Mouse (Mus musculus): ENCODE data around the gene Map3k12. TPM values are rescaled to one million over a fixed set of nuclear protein-coding genes. Genes with fewer than 3 reads are reported as not detected.

Gene Map3k12
- 10 to 100 TPM; 93.0 to 95.6 TPM for total RNA-seq (2021)

GRCm38 (mm10) chr15:102516728-102517404, at the start of gene Map3k12:
TSS of gene Map3k12 (minus strand) at chr15:102517064.
- intact Hi-C loops (cut with DNase I), result no loop called here

GRCm38 (mm10) chr15:102563681-102564080, 46.8 kb upstream of the Map3k12 start:
- intact Hi-C loops (cut with DNase I), result no loop called here
- no peak for DNase-seq (ENCODE audit: extremely low spot score in 1 of 2, low spot score in 2 of 2)

More at GRCm38 (mm10) chr15:102516728-102517404, at the start of gene Map3k12:
- DNase-seq (ENCODE audit: extremely low spot score in 1 of 2, low spot score in 2 of 2), result peak; percentile 69 to 88

GRCm38 (mm10) chr15:102563061-102563460, 46.2 kb upstream of the Map3k12 start:
- intact Hi-C loops (cut with DNase I), result no loop called here

DNA sequence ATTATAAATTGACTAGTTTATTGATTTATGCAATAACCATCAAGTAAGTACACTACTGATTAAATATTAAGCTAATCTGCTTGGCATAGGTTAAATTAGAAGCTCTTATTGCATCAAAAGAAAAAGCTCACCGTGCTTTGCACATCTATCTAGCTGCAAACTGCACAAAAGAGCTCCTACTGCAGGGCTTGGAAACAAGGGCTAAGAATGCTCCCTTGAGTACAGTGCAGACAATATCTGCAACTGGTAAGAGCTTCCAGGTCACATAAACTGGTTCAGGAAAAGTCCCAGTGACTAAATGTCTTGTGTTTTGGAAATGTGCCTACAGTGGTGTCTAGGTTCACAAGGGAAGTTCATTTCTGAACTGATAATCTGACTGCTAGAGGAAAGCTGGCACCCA, 45.6 kb upstream of the Map3k12 start:
- intact Hi-C loops (cut with DNase I), result no loop called here
- DNase-seq (ENCODE audit: extremely low spot score in 1 of 2, low spot score in 2 of 2), result no peak

More at GRCm38 (mm10) chr15:102563061-102563460, 46.2 kb upstream of the Map3k12 start:
- DNase-seq (ENCODE audit: extremely low spot score in 1 of 2, low spot score in 2 of 2), result no peak

- no peak for DNase-seq (ENCODE audit: extremely low spot score in 1 of 2, low spot score in 2 of 2)
- intact Hi-C loops (cut with DNase I), result no loop called here
Measured at GRCm38 (mm10) chr15:102557580-102557979, 40.7 kb upstream of the Map3k12 start.

GRCm38 (mm10) chr15:102555581-102555980, 38.7 kb upstream of the Map3k12 start:
- no peak for DNase-seq (ENCODE audit: extremely low spot score in 1 of 2, low spot score in 2 of 2)
- intact Hi-C loops (cut with DNase I), result no loop called here

GRCm38 (mm10) chr15:102552599-102552998, 35.7 kb upstream of the Map3k12 start:
- intact Hi-C loops (cut with DNase I), result no loop called here
- no peak for DNase-seq (ENCODE audit: extremely low spot score in 1 of 2, low spot score in 2 of 2)

DNA sequence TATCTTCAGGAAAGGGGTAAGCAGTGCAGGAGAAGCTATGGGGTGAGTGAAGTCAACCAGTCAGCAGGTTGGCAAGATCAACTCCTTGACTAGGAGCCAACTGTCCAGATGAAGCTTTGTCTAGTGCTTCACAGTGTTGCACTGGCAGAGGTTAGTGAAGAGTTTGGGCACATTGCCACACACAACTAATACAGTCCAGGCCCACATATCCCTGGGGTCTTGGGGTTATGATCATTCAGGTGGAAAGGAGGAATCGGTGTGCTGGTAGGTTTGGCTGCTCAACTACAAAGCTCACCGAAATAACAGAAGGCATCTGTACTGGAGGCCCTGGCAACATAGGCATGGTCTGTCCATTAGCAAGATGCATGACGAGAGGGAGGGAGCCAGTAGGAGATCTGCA, 30.6 kb upstream of the Map3k12 start:
- DNase-seq (ENCODE audit: extremely low spot score in 1 of 2, low spot score in 2 of 2), result no peak
- intact Hi-C loops (cut with DNase I), result loop anchor here (10.0 kb wide), 1 partner anchor 117 kb away; no protein-coding TSS in a partner anchor

- intact Hi-C loops (cut with DNase I), result loop anchor here (10.0 kb wide), 1 partner anchor 118 kb away; no protein-coding TSS in a partner anchor
- DNase-seq (ENCODE audit: extremely low spot score in 1 of 2, low spot score in 2 of 2), result peak; percentile 77 to 85
Measured at GRCm38 (mm10) chr15:102546677-102547427, 30.0 kb upstream of the Map3k12 start.

GRCm38 (mm10) chr15:102546246-102546645, 29.4 kb upstream of the Map3k12 start:
- intact Hi-C loops (cut with DNase I), result loop anchor here (10.0 kb wide), 1 partner anchor 119 kb away; no protein-coding TSS in a partner anchor

DNA sequence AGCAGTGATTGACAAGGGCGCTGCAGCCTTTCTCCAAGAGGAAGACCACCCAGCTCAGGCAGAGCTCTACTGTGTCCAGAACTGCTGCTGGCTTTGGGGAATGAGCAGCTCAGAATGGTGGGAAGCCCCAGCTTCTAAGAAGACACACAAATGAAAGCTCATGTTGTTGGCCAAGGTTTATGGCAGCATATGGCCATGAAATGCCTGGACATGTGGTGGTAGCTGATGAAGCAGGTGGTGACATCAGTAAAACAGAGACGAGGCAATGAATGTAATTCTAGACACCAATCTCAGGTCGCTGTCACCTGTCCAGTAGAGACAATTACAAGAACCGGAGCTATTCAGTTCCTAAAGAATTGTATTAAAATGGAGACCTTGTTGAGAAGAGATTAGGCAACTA, 27.9 kb upstream of the Map3k12 start:
- intact Hi-C loops (cut with DNase I), result loop anchor here (10.0 kb wide), 1 partner anchor 120 kb away; no protein-coding TSS in a partner anchor
- no peak for DNase-seq (ENCODE audit: extremely low spot score in 1 of 2, low spot score in 2 of 2)

More at GRCm38 (mm10) chr15:102546246-102546645, 29.4 kb upstream of the Map3k12 start:
- DNase-seq (ENCODE audit: extremely low spot score in 1 of 2, low spot score in 2 of 2), result no peak

DNA sequence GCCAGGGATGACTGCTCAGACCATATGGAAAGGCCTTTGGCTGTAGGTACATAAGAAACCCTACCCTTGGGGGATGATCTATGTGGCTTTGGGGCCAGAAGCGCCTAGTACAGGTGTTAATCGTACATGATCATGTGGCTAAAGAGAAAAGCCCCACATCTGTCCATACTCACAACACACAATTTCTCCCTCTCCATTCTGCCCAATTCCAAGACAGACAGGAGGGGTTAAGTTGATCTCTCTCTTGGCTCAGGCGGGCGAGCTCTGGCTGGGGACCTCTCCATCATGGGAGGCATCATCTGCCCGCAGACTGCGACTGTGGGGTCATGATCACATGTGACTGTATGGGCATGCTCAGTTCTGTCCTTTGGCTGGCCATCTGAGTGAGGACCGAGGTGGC, 17.1 kb upstream of the Map3k12 start:
- intact Hi-C loops (cut with DNase I), result no loop called here
- no peak for DNase-seq (ENCODE audit: extremely low spot score in 1 of 2, low spot score in 2 of 2)

GRCm38 (mm10) chr15:102532106-102532900, 15.4 kb upstream of the Map3k12 start:
- intact Hi-C loops (cut with DNase I), result no loop called here
- no peak for DNase-seq (ENCODE audit: extremely low spot score in 1 of 2, low spot score in 2 of 2)

- DNase-seq (ENCODE audit: extremely low spot score in 1 of 2, low spot score in 2 of 2), result no peak
- intact Hi-C loops (cut with DNase I), result no loop called here
Measured at GRCm38 (mm10) chr15:102531586-102531985, 14.7 kb upstream of the Map3k12 start.

DNA sequence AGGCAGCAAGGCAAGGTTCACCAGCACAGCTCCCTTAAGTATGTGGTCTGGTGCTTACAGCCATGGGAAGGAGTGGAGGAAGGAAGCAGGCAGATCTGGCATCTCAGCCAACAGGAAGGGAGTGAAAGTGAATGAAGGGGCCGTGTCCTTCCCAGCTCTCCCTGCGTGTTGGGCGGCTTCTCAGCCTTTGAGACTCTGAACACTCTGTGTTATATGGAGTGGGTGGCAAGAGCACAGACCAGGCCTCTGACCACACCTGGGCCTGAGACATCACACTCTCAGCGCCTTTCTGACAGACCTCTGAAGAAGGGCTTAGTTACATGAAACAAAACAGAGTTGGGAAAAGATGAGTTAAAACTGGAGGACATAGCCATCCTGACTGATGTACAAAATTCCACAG, 13.7 kb upstream of the Map3k12 start:
- intact Hi-C loops (cut with DNase I), result no loop called here

GRCm38 (mm10) chr15:102528396-102528795, 11.5 kb upstream of the Map3k12 start:
- intact Hi-C loops (cut with DNase I), result no loop called here

More for the DNA sequence above, 13.7 kb upstream of the Map3k12 start:
- no peak for DNase-seq (ENCODE audit: extremely low spot score in 1 of 2, low spot score in 2 of 2)

GRCm38 (mm10) chr15:102527936-102528335, 11.1 kb upstream of the Map3k12 start:
- intact Hi-C loops (cut with DNase I), result no loop called here
- DNase-seq (ENCODE audit: extremely low spot score in 1 of 2, low spot score in 2 of 2), result no peak

More at GRCm38 (mm10) chr15:102528396-102528795, 11.5 kb upstream of the Map3k12 start:
- DNase-seq (ENCODE audit: extremely low spot score in 1 of 2, low spot score in 2 of 2), result no peak

- DNase-seq (ENCODE audit: extremely low spot score in 1 of 2, low spot score in 2 of 2), result no peak
- intact Hi-C loops (cut with DNase I), result no loop called here
Measured at GRCm38 (mm10) chr15:102526111-102527002, 9.5 kb upstream of the Map3k12 start.

All from left cerebral cortex, postnatal 10 days (tissue).